Mouse (Mus musculus) heart, postnatal 14 days (tissue): ENCODE measurements around the gene Nat8. TPM values are rescaled to one million over a fixed set of nuclear protein-coding genes. Genes with fewer than 3 reads are reported as not detected.
"Not testable (repeated sequence)": the region's sequence is repeated elsewhere in the genome, so short reads cannot be mapped to it uniquely, and the experiment has no call there.

Experiments used
- DNase-seq, 2 experiments: peaks; one replicate each; pipeline ENCODE4 v3.0.0; 2021 to 2022
- intact Hi-C: fragments of 180-260 bp; cut with DNase I; formaldehyde crosslinking; loops from one replicate; pipeline ENCODE4 v1.15.1; 2025
- long read RNA-seq, 2 experiments: library from polyadenylated mRNA; stranded (forward); transcript quantifications; one replicate each; pipeline ENCODE4 v2.0.0; 2021
- total RNA-seq, 2 experiments: library from RNA; stranded (reverse); gene quantifications; 2 replicates each; pipeline ENCODE4 v1.2.3; 2021

The Nat8 gene
- not detected for total RNA-seq
- long read RNA-seq, experiment 1 = 0 reads
- long read RNA-seq, experiment 2 = 0 reads

DNA sequence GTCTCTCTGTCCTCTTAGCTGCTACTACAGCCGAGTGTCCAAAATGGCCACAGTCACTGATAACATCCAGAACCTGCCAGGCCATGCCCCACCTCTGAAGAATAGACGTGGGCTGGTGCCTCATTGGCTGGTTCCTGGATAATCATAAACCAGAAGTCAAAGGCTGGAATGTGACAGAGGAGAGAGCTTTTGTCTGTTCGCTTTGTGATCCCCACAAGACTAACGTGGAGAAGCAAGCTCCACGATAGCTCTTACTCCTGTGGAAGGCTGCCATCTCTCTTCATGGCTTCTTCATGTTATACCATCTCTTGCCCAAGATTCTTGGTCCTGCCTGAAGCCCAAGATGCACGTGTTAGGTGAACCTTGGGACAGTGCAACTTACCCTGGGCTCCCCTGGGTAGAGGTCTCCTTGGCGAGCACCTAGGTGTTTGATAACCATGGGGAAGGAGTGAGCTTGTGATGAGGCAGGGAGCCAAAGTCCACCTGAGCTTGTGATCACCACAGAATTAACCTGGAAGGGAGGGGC, at the start of gene Nat8:
Nat8 (minus strand) TSS at position 287 of the 526 bp plus-strand sequence.
- intact Hi-C loops = no loop called here
- DNase-seq = no peak

DNA sequence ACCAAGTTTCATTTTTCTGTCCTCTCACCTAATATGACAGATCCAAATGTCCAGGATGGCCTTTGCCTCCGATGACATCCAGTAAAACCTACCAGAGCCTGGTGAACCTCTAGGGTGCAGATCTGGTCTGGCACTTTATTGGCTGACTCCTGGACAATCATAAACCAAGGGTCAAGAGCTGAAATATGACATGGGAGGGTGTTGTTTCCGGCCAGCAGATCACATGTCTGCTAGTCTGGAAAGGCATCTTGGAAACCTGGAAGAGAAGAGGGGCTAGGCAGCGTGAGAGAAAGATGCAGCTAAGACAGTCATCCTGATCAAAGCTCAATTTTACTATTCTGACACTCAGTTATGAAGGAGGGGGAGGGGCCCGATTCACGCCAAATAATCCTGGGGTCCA, 37.1 kb upstream of the Nat8 start, which contains the start of gene Nat8f2:
Nat8f2 (minus strand) TSS at position 153 of the 400 bp plus-strand sequence.
- DNase-seq, intact Hi-C loops: not testable (repeated sequence)

DNA sequence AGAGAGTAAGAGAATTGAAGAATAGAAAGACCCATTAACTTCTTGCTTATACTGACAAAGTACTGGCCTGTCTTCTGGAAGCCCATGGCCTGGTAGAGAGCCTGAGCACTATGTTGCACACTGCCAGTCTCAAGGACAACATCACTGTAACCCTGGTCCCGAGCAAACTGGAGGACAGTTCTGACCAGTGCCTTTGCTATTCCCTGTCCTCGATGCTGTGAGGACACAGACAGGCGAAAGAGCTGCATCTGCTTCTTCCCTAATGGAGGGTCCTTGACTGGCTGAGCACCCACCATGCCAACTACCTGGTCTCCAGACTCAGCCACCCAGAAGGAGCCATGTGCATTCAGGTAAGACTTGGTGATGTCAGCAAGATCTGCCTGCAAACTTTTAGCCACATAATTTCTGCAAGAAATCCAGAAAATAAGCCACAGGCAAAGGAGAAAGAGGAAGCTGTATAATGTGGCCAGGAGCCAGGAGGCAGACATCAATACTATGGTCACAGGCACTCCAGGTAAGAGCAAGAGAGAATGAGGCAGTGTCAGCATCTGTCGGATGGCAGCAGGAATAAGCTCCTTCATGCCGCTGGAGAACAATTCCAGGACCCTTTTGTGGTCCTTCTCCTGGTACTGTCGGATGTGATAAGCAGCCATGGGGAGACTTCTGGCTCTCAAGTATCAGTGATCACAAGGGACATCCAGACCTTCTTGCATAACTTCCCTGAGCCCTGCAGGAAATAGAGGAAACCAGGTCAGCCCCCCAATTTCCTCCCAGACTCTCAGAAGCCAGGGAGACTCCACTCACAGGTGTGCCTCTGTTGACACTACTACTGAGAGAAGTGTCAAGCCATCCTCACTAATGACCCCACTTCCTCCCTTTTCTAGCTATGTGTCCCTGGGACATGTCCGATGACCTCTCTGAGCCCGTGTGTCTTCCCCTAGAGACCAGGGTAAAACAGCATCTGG, 36.1 kb upstream of the Nat8 start:
- DNase-seq = no peak
- intact Hi-C loops = no loop called here

DNA sequence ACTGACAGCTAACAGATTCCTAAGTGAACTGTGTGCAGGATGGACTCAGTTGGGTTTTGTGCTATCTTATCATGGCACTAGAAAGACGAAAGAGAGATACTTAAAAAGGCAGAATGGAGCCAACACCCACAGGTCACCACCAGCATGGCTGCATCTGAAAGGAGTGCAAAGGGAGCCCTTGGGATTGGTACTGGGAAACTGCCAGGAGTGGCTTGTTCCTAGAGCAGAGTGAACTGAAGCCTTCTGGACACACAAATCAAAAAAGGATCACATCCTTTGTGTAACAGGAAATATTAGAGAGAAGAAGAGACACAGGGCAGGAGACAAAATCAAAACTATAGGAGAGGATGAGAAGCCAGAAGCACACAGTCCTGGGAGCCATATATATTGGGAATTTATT, 35.1 kb upstream of the Nat8 start:
- intact Hi-C loops, DNase-seq: not testable (repeated sequence)

DNA sequence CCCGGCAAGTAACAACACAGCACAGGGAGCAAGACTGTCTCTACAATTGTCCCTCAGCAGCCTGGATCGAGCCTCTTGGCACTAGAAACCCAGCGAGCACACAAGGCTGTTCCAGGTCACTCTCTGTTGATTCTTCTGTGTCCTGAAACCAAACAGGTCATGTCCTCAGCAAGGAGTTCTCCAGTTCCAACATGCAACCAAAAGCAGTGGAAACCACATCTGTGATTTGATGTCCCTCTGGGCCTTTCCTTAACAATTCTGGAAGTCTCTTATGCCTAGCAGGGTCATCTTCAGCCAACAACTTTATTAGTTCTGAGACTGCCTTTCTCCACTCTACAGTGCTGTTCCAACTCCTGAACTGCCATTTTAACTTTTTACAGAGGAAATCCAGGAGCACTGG, 34.3 kb upstream of the Nat8 start:
- DNase-seq, intact Hi-C loops: not testable (repeated sequence)

DNA sequence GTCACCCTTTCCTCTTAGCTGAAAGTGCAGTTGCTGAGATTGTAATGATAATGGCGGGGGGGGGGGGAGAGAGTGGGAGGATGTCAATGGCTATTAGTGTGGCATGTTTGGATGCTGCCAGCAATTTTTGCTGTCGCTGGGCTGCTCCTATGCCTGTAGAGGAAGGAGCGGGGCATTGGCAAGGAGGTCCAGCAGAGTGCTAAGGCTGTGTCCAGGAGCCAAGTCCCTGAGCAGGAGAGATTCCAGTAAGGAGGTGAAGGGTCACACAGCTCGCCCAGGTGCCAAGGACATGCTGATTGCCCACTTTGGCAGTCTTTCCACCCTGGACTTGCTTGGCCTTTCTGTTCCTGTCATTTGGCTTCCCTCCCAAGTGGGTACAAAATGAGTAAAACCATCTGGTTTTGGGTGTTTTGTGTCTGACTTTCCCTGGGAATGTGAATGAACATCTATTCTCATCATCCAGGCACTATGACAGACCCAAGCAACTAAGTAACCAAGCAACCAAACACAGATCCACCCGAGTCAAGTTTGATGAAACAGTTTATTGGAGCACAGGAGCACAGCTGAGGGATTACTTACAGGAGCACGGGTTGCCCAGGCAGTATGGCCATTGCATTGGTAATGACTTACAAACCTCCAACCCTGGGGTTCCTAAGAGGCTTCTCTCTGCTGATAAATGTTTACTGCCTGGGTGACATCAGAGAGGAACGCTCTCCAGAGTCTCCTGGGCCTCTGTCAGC, 33.2 kb upstream of the Nat8 start:
- intact Hi-C loops = not testable (repeated sequence)

DNA sequence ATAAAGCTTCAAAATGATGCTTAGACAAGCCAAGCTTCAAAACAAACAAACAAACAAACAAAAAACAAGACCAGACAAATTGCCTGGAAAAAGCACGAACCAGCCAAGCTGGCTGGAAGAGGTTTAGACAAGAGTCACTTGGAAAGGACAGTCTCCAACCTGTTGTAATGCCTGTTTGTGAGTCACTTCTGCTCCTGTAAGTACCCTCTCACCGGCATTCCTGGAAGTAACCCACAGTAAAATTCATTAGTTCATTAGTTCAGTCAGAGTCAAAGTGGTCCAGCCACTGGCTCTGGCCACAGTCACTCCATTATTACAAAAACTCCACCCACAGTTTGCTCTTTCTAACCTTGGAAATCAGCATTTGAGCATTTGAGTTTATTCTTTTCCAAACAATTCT, 32.0 kb upstream of the Nat8 start:
- no peak for DNase-seq
- intact Hi-C loops = no loop called here

More for the DNA sequence above, 33.2 kb upstream of the Nat8 start:
- DNase-seq = peak in 1 of 2 experiments; percentile 16

DNA sequence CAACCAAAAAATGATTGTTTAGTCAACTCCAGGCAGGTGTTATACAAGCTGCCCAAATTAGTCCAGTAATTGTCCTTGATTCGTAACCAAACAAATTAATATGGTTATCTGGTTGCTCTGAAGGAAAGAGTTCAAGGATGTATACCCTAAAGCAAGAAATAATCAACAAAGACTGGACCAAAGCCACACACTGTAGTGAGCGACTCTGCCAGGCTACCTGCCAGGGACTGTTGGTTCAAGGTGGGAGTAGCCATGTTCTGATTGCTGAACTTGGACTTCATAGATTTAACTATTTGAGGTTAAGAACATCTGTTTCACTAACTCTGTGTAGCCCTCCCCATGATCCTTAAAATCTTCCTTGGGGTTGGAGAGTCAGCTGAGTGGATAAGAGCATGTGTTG, 31.3 kb upstream of the Nat8 start:
- DNase-seq = no peak
- intact Hi-C loops = no loop called here

DNA sequence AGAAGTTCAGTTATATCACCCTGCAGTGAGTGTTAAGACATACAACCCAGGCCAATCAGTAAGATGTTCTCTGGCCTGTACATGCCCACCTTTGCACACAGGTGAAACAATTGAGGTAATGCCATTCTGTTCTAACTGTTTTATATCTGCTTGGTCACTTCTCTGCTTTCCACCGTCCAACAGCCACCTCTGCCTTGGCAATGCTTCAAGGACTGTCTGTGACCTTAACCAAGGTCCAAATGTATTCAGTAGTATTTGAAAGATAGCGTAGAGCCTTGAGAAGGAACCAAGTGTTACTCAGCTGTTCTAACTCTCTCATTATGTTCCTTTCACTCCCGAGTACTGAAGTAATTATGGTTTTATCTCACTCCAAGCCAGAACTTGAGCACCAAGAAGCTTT, 30.7 kb upstream of the Nat8 start:
- intact Hi-C loops = no loop called here
- no peak for DNase-seq

DNA sequence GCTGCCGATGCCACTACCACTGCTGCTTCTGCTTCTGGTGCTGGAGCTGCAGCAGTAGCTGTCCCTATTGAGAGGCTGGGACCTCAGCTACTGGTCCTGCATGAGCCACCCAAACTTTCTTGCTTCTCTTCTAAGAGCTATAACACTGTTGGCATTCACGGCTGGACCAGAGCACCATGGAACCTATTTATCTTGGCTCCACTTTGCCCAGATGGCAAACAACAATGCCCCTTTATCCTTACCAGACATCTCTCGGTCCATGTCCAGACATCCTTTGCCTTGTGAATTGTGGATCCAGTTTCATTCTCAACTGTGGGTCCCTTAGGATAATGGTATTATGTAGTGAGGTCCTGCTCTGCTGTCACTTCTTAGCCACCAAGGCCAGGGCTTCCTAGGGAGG, 29.4 kb upstream of the Nat8 start:
- no peak for DNase-seq
- intact Hi-C loops = no loop called here

DNA sequence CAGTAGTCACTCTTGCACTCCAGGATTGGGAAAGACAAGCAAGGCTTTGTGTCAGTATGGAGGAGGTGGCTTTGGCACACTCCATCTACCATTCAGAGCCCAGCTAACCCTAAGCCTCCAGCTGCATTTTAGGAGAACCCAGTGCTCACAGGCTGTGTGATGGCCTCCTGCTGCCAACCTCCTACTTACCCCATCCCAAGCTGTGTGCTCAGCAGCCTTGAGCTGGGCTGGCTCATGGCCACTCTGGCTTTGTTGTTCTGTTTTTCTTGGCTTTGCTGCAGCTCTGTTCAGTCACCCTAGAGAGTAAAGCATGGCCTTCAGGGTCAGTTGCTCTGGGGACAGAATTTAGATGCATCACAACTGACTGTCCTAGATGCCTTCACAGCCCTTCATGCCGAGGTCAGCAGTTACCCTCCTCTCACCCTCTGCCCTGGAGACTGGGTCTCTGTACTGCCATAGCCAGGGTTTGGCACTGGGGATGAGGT, 24.4 kb upstream of the Nat8 start:
- intact Hi-C loops = loop anchor here (5.0 kb wide), 1 partner anchor 36 kb away; no protein-coding TSS in a partner anchor

DNA sequence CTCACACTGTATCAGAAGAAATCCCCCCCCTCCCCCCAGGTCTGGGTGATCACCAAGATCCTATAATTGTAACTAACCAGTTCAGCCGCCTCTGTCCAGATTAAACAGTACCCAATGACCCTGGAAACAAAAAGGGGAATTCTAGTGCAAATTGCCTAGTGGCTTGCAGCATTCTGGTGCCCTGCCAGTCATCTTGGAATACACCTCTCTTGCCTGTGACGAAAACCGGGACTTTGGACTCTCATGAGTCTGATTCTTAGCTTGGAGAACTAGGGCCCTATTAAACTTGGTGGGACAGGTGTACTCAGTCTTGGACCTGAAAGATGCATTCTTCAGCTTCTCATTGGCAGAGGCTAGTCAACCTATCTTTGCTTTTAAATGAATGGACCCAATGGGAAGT, 21.6 kb upstream of the Nat8 start:
- no peak for DNase-seq
- intact Hi-C loops = no loop called here

More for the DNA sequence above, 24.4 kb upstream of the Nat8 start:
- peak; percentile 46 to 64 for DNase-seq

DNA sequence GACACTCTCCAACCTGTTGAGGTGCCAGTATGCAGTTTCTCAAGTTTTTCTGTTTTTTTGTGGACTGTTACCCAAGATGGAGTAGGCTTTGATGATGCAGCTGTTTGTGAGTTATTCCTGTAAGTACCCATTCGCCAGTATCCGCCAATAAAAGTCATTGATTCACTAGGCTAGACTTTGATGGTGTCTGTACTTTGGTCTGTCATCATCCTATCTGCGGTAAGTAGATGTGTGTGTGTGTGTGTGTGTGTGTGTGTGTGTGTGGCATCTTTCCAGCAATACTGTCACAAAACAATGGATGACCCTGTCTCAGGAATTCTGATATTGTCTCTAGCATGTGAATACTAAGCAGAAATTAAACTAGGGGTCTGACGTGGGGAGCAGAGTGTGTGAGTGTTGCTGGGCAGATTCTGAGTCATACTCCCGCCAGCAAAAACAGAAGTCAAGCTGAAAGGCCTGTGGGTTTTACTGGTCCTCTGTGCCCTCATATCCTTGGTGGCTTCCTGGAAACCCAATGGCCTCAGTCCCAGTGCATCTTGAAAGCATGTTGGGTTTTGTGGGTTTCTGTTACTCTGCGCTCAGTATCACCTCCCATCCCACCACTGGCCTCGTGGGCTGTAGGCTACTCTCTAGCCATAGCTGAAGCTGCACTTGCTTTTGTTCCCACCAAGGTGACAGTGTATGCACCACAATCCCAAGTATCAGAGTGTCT, 19.3 kb upstream of the Nat8 start:
- no peak for DNase-seq
- intact Hi-C loops = no loop called here

DNA sequence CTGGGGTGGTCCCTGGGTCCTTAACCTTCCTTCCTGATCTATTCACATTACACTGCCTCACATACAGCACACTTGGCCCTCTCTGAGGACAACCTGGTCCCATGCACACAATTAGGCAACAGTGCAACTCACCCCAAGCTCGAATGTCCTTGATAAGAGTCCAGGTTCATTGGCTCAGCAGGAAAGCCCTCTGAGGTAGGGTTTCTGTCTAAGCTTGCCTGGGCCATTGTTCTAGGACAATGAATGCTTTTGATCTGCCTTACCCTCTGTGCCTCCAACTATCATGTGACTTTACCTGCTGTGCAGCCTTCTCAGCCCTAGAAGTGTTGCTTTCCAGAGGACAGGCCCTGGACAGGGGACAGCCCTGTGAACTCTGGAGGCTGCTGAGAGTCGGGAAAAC, 17.4 kb upstream of the Nat8 start:
- no peak for DNase-seq
- intact Hi-C loops = no loop called here

DNA sequence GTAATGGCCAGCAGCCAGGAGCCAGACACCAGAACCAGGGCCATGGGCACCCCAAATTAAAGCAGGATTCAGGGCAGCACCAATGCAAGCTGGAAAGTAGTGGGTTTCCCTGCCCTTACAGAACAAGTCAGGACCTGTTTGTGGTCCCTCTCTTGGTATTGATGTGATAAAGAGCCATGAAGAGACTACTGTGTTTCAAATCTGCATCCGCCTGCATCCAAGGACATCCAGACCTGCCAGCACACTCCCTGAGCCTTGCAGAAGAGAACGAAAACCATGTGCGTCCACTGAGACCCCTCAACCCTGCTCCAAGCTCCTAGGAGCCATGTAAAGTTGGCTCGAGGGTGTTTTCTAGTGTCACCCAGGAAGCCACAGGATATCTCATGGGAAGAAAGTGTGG, 16.3 kb upstream of the Nat8 start:
- intact Hi-C loops = no loop called here
- no peak for DNase-seq

DNA sequence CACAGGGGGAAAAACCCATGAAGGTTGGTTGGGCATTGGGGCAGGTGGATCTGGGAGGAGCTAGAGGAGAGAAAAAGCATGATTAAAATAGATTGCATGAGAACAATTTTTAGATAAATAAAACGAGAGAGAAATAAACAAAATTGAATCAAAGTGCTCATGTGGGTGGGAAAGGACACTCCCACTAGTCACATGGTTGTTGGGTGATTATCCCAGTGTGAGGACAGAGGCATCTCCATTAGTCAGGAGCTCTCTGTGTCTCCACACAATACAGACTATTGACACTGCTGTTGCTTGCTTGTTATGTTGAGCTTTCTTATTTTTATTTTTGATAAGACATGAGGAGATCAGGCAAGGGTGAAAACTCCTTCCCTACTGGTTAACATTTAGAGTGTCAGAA, 15.0 kb upstream of the Nat8 start:
- no peak for DNase-seq
- intact Hi-C loops = no loop called here

DNA sequence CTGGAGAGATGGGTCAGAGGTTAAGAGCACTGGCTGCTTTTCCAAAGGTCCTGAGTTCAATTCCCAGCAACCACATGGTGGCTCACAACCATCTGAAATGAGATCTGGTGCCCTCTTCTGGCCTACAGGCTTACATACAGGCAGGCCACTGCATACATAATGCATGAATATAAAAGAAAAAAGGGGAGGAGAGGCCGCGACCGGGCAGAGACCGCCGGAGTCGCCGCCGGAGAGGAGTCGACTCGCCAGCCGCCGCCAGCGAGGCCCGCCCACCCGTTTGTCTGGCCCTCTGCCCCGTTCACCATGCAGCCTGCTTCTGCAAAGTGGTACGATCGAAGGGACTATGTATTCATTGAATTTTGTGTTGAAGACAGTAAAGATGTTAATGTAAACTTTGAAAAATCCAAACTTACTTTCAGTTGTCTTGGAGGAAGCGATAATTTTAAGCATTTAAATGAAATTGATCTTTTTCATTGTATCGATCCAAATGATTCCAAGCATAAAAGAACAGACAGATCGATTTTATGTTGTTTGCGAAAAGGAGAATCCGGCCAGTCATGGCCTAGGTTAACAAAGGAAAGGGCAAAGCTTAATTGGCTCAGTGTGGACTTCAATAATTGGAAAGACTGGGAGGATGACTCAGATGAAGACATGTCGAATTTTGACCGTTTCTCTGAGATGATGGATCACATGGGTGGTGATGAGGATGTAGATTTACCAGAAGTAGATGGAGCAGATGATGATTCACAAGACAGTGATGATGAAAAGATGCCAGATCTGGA, 12.0 kb upstream of the Nat8 start:
- DNase-seq, intact Hi-C loops: not testable (repeated sequence)

DNA sequence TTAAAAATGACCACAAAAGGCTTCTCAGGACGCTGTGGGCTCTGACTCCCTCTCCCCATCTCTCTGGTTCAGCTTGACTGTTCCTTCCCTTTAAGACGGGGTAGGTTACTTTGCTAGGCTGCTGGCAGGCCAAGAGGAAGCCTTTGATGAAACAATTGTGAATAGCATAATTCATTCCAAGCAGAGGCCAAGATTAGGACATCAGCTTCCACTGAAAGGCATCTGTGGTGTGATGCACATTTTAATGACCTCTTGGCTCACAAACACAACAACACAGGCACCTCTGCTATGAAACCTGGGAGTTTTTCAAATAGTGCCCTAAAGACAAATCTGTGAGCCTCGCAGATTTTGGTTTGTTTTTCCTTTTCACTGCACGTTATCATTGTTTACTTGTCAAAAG, 8.1 kb upstream of the Nat8 start:
- no peak for DNase-seq
- intact Hi-C loops = loop anchor here (5.0 kb wide), 2 partner anchors 52 to 167 kb away; no protein-coding TSS in a partner anchor

DNA sequence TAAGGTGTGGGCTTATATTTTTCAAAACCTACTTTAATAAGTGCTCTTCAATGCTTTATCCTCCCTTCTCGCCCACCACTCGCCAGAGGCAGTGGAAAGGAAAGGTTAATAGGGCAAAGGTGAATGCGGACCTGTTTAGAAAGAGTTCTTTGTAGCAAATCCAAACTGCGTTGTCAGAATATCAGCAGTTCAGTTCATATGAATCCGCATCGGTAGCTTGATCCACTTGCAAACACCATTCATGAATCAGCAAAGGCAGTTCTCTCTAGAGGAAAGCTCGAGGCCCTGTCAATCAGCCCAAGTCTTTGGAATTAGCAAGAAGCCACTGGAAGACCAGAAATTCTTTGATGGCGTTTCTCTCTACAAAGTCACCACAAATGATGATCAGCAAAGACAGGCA, 6.8 kb upstream of the Nat8 start:
- DNase-seq = no peak
- intact Hi-C loops = loop anchor here (5.0 kb wide), 2 partner anchors 54 to 169 kb away; no protein-coding TSS in a partner anchor
